Mouse (Mus musculus): ENCODE data around the gene Chst13.
A peak's percentile ranks its signal among the peaks of the same experiment; 100 is the strongest.

Gene Chst13

GRCm38 (mm10) chr6:90324991-90325390 lies at the start of gene Chst13:
Gene Chst13 (minus strand): TSS chr6:90325185.
- no peak for DNase-seq

GRCm38 (mm10) chr6:90374647-90375046 lies 49.7 kb upstream of the Chst13 start:
- DNase-seq, result no peak

- peak; percentile 30 to 44 for DNase-seq
Measured at GRCm38 (mm10) chr6:90369725-90370553, 45.0 kb upstream of the Chst13 start.

GRCm38 (mm10) chr6:90368976-90369724 lies 44.2 kb upstream of the Chst13 start, which contains the start of gene Zxdc:
Gene Zxdc (plus strand): TSS chr6:90369492.
- peak; percentile 99 for DNase-seq

- DNase-seq, result no peak
Measured at GRCm38 (mm10) chr6:90363301-90363700, 38.3 kb upstream of the Chst13 start.

GRCm38 (mm10) chr6:90360922-90361614 lies 36.1 kb upstream of the Chst13 start:
- no peak for DNase-seq

- no peak for DNase-seq
Measured at GRCm38 (mm10) chr6:90360024-90360781, 35.2 kb upstream of the Chst13 start.

GRCm38 (mm10) chr6:90359445-90359844 lies 34.5 kb upstream of the Chst13 start:
- DNase-seq, result no peak

- DNase-seq, result no peak
Measured at GRCm38 (mm10) chr6:90358142-90358541, 33.2 kb upstream of the Chst13 start.

GRCm38 (mm10) chr6:90350011-90350410 lies 25.0 kb upstream of the Chst13 start:
- no peak for DNase-seq

- no peak for DNase-seq
Measured at GRCm38 (mm10) chr6:90348500-90348899, 23.5 kb upstream of the Chst13 start.

GRCm38 (mm10) chr6:90347183-90347582 lies 22.2 kb upstream of the Chst13 start:
- no peak for DNase-seq

GRCm38 (mm10) chr6:90342343-90342742 lies 17.4 kb upstream of the Chst13 start:
- no peak for DNase-seq

- DNase-seq, result no peak
Measured at GRCm38 (mm10) chr6:90334244-90334643, 9.3 kb upstream of the Chst13 start.

- DNase-seq, result no peak
Measured at GRCm38 (mm10) chr6:90332561-90333425, 7.8 kb upstream of the Chst13 start, which contains the start of gene Uroc1. Gene Uroc1 (plus strand): TSS chr6:90333284.

- DNase-seq, result no peak
Measured at GRCm38 (mm10) chr6:90329953-90330352, 5.0 kb upstream of the Chst13 start.

GRCm38 (mm10) chr6:90327670-90328069 lies 2.7 kb upstream of the Chst13 start:
- no peak for DNase-seq

- no peak for DNase-seq
Measured at GRCm38 (mm10) chr6:90324463-90324862, 522 bp downstream of the Chst13 start.

GRCm38 (mm10) chr6:90324026-90324425 lies 959 bp downstream of the Chst13 start:
- DNase-seq, result no peak

- no peak for DNase-seq
Measured at GRCm38 (mm10) chr6:90321811-90322210, 3.2 kb downstream of the Chst13 start.

- no peak for DNase-seq
Measured at GRCm38 (mm10) chr6:90320429-90320828, 4.6 kb downstream of the Chst13 start.
